In the genomic region with DNA sequence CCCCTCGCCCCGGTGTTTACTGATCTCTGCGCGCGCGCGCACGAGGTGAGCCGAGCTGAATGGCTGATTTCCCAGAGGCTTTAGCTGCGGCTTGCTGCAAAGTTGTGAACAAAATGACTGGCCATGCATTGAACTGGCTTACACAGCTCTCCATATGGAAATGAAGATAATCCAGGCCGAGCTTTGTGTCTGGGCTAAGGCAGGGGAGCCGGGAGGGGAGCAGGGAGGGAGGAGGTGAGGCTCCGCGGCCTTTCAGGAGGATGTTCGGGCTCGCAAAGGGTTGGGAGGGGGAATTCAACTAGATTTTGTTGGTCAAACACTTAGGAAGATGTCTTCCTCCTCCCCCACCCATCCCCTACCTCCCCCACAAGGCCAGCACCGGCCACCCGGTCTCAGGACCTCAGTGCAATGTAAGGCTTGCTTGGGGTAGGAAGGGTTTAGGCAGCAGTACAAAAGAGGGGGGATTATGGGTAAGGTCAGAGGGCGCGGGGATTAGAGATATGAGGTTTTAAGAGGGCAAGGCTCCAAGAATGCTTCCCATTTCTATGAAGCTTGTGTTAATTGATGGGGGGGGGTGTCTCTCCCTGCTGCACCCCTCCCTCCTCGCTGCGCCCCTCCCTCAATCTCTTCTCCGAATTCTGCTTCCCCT, we compare ENCODE assay signal across 11 mouse cellular contexts.
DNase-seq lines count a peak whose midpoint lies in the region; ATAC-seq and TF ChIP-seq lines count a peak whose summit lies in the region.
"Had no signal": no experiment of that assay in that cellular context is flagged by ENCODE, and none has a peak within 500 bp of the region (broad histone marks: within the 10 kb centered on the region; RNA-seq: fewer than 3 reads in every experiment).

No protein-coding gene starts in this region.

- WGBS in stomach, embryonic 15.5 days = 12% methylated on average over 23 of the region's 23 CpGs
- 8% methylated on average over 23 of the region's 23 CpGs for WGBS in stomach, postnatal 0 days
- WGBS in forebrain, embryonic 16.5 days = 6% methylated on average over 23 of the region's 23 CpGs
- WGBS in midbrain, embryonic 12.5 days = 4% methylated on average over 23 of the region's 23 CpGs

- TF ChIP-seq CTCF in stomach, postnatal 0 days (IDR thresholded peaks at IDR 0.05; ENCODE audit: low read depth) = no peak

- DNase-seq in stomach, postnatal 0 days (ENCODE audit: low spot score) = no peak
- DNase-seq in urinary bladder, adult 2 months (ENCODE audit: low spot score) = no peak
- DNase-seq in MN1 (ENCODE audit: low spot score) = no peak
- DNase-seq in spleen, postnatal 14 days (ENCODE audit: low spot score in 2 of 2) = no peak
- no peak for DNase-seq in adrenal gland, adult 18-20 months (ENCODE audit: low spot score in 2 of 2)
- DNase-seq: gastrocnemius, postnatal 36 days; kidney, adult 2 months; lung, postnatal 36 days had no signal

- ATAC-seq in stomach, embryonic 15.5 days (ENCODE audit: insufficient read depth, low FRiP score, low read depth) = no peak
- ATAC-seq in stomach, postnatal 0 days (ENCODE audit: low FRiP score, low TSS enrichment) = no peak
- no peak for ATAC-seq in forebrain, embryonic 16.5 days
- peak; percentile 90 for ATAC-seq in midbrain, embryonic 12.5 days (ENCODE audit: low FRiP score, low read depth)

- 0 out of 2 replicates have a peak overlapping the region, but pooled peaks have one; percentile 10 for H3K4me2 ChIP-seq in stomach, embryonic 15.5 days
- no peak overlapping the region for H3K4me2 ChIP-seq in stomach, postnatal 0 days (replicated peaks; ENCODE audit: low read depth)
- 0 out of 2 replicates have a peak overlapping the region, but pooled peaks have one; percentile 29 for H3K4me2 ChIP-seq in forebrain, embryonic 16.5 days (ENCODE audit: low read length)
- peak overlapping the region; percentile 32 for H3K4me2 ChIP-seq in midbrain, embryonic 12.5 days (replicated peaks)

- H3K27ac ChIP-seq in stomach, embryonic 15.5 days = no peak overlapping the region
- H3K27ac ChIP-seq in stomach, postnatal 0 days (replicated peaks) = no peak overlapping the region
- no peak overlapping the region for H3K27ac ChIP-seq in forebrain, embryonic 16.5 days (ENCODE audit: low read length)
- peak overlapping the region; percentile 89 for H3K27ac ChIP-seq in midbrain, embryonic 12.5 days (replicated peaks)

- H3K36me3 ChIP-seq in stomach, embryonic 15.5 days = no peaks in the 10 kb centered on the region
- H3K36me3 ChIP-seq in stomach, postnatal 0 days (ENCODE audit: control insufficient read depth, insufficient read depth, low read length) = no peaks in the 10 kb centered on the region
- H3K36me3 ChIP-seq in forebrain, embryonic 16.5 days (ENCODE audit: control insufficient read depth, insufficient read depth) = no peaks in the 10 kb centered on the region
- H3K36me3 ChIP-seq in midbrain, embryonic 12.5 days = no peaks in the 10 kb centered on the region

- H3K4me1 ChIP-seq in stomach, embryonic 15.5 days = 0 out of 2 replicates have a peak, but pooled peaks cover 5% of the 10 kb centered on the region
- no peaks in the 10 kb centered on the region for H3K4me1 ChIP-seq in stomach, postnatal 0 days (replicated peaks; ENCODE audit: control insufficient read depth, insufficient read depth)
- peaks cover 6% of the 10 kb centered on the region for H3K4me1 ChIP-seq in forebrain, embryonic 16.5 days (replicated peaks; ENCODE audit: control insufficient read depth, insufficient read depth, low read length)
- peaks cover 37% of the 10 kb centered on the region for H3K4me1 ChIP-seq in midbrain, embryonic 12.5 days

- H3K27me3 ChIP-seq in stomach, embryonic 15.5 days (replicated peaks) = peaks cover 11% of the 10 kb centered on the region; the same call in 1 of the 2 replicates
- peaks cover 4% of the 10 kb centered on the region; the same call in 1 of the 2 replicates for H3K27me3 ChIP-seq in stomach, postnatal 0 days (ENCODE audit: control insufficient read depth, insufficient read depth, low read length)
- H3K27me3 ChIP-seq in forebrain, embryonic 16.5 days (replicated peaks; ENCODE audit: control insufficient read depth, insufficient read depth, low read length) = peaks cover 1% of the 10 kb centered on the region; the same call in 1 of the 2 replicates
- H3K27me3 ChIP-seq in midbrain, embryonic 12.5 days = peaks cover 79% of the 10 kb centered on the region

- no peak for TF ChIP-seq EP300 in stomach, postnatal 0 days (optimal IDR thresholded peaks at IDR 0.05)

- no peaks in the 10 kb centered on the region for H3K9me3 ChIP-seq in stomach, embryonic 15.5 days
- H3K9me3 ChIP-seq in stomach, postnatal 0 days (ENCODE audit: control insufficient read depth, low read length) = no peaks in the 10 kb centered on the region; the same call in 1 of the 2 replicates
- no peaks in the 10 kb centered on the region; the same call in 1 of the 2 replicates for H3K9me3 ChIP-seq in forebrain, embryonic 16.5 days (ENCODE audit: control insufficient read depth, low read length)
- H3K9me3 ChIP-seq in midbrain, embryonic 12.5 days = 0 out of 2 replicates have a peak, but pooled peaks cover 7% of the 10 kb centered on the region

- no peak overlapping the region for H3K4me3 ChIP-seq in stomach, embryonic 15.5 days (replicated peaks)
- H3K4me3 ChIP-seq in stomach, postnatal 0 days (ENCODE audit: low read depth, low read length) = no peak overlapping the region
- H3K4me3 ChIP-seq in forebrain, embryonic 16.5 days (replicated peaks; ENCODE audit: low read length) = no peak overlapping the region
- H3K4me3 ChIP-seq in midbrain, embryonic 12.5 days = no peak overlapping the region

- H3K9ac ChIP-seq in stomach, embryonic 15.5 days = no peak overlapping the region
- H3K9ac ChIP-seq in stomach, postnatal 0 days (ENCODE audit: low read length) = no peak overlapping the region
- H3K9ac ChIP-seq in forebrain, embryonic 16.5 days (replicated peaks; ENCODE audit: low read depth, low read length) = peak overlapping the region; percentile 27; the same call in 1 of the 2 replicates
- H3K9ac ChIP-seq in midbrain, embryonic 12.5 days (replicated peaks) = no peak overlapping the region; the same call in 1 of the 2 replicates
